Mouse (Mus musculus) embryonic facial prominence, embryonic 13.5 days (tissue): ENCODE results near the gene Slc38a10. TPM values are rescaled to one million over a fixed set of nuclear protein-coding genes. Genes with fewer than 3 reads are reported as not detected.

Source experiments
- ATAC-seq: fragments of 200-750 bp; cut with Nextera tagmentation; 2 replicates; pipeline ENCODE4 v1.8.0; 2017; ENCODE audit warnings: low read depth; ENCODE audit not compliant: insufficient number of reproducible peaks, insufficient read depth, low FRiP score, low TSS enrichment
- H3K27ac ChIP-seq: fragments of 300-500 bp; sonication (generic); 2 replicates; pipeline ENCODE4 v1.5.1; 2015; ENCODE audit warnings: moderate library complexity, mild to moderate bottlenecking, inconsistent platforms
- H3K27me3 ChIP-seq: fragments of 300-500 bp; sonication (generic); 2 replicates; pipeline ENCODE4 v1.6.1; 2015; ENCODE audit warnings: mild to moderate bottlenecking, inconsistent platforms
- H3K36me3 ChIP-seq: fragments of 300-500 bp; sonication (generic); 2 replicates; pipeline ENCODE4 v1.6.1; 2015; ENCODE audit warnings: mild to moderate bottlenecking, inconsistent platforms
- H3K4me1 ChIP-seq: fragments of 300-500 bp; sonication (generic); 2 replicates; pipeline ENCODE4 v1.6.1; 2015; ENCODE audit warnings: inconsistent platforms
- H3K4me2 ChIP-seq: fragments of 300-500 bp; sonication (generic); 2 replicates; pipeline ENCODE4 v1.6.1; 2015; ENCODE audit warnings: moderate library complexity, mild to moderate bottlenecking, inconsistent platforms
- H3K4me3 ChIP-seq: fragments of 300-500 bp; sonication (generic); 2 replicates; pipeline ENCODE4 v1.5.1; 2015; ENCODE audit warnings: mild to moderate bottlenecking, inconsistent platforms
- H3K9ac ChIP-seq: fragments of 300-500 bp; sonication (generic); 2 replicates; pipeline ENCODE4 v1.6.1; 2015; ENCODE audit warnings: mild to moderate bottlenecking, inconsistent platforms
- H3K9me3 ChIP-seq: fragments of 300-500 bp; sonication (generic); 2 replicates; pipeline ENCODE4 v1.6.1; 2016; ENCODE audit warnings: inconsistent platforms
- WGBS: fragments of 180-500 bp; shearing (Covaris S2); methylation state at CpG from one replicate; pipeline ENCODE4 v1.1.7; 2015; ENCODE audit warnings: mixed read lengths; 5-methylcytosine and 5-hydroxymethylcytosine counted together
- microRNA-seq: library from miRNA; unstranded; fragments of <30 nt; microRNA quantifications from one replicate; pipeline ENCODE4, GENCODE M21; 2016
- polyA plus RNA-seq: library from polyadenylated mRNA; unstranded; fragments of >200 nt; fragmentation: Nextera tagmentation; extraction: Ambion mirVana; gene quantifications from 2 replicates; pipeline ENCODE4 v1.2.1, GENCODE M21; 2015

Gene Slc38a10
- polyA plus RNA-seq, 1 experiment from 2014 or later: 92.9 TPM

DNA sequence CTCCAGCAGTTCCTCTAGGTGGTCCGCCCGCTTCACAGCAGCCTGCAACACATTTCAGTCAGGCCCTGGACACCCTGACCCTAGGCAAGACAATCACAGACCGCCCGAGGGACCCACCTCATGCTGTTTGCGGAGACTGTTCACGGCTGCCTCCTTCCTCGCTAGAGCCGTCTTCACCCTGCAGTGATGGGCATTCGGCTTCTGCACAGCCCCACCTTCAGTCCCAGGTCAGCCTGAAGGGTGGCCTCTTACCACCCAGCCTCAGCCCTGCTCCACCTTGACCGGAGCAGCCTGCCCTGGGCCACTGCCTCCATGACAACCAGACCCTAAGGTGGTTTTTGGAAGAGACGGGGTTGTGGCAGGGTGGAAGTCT lies 86.5 kb downstream of the Slc38a10 start:
- Histone ChIP-seq H3K27me3 (no peaks in the 10 kb centered on the region), H3K27ac (no peak overlapping the region), H3K9me3 (no peaks in the 10 kb centered on the region), H3K4me3 (no peak overlapping the region), H3K9ac (no peak overlapping the region), H3K4me2 (no peak overlapping the region), H3K36me3 (peaks cover 68% of the 10 kb centered on the region), H3K4me1 (peaks cover 13% of the 10 kb centered on the region)
- ATAC-seq: no peak
- WGBS: 93% methylated on average over 11 of the region's 11 CpGs

DNA sequence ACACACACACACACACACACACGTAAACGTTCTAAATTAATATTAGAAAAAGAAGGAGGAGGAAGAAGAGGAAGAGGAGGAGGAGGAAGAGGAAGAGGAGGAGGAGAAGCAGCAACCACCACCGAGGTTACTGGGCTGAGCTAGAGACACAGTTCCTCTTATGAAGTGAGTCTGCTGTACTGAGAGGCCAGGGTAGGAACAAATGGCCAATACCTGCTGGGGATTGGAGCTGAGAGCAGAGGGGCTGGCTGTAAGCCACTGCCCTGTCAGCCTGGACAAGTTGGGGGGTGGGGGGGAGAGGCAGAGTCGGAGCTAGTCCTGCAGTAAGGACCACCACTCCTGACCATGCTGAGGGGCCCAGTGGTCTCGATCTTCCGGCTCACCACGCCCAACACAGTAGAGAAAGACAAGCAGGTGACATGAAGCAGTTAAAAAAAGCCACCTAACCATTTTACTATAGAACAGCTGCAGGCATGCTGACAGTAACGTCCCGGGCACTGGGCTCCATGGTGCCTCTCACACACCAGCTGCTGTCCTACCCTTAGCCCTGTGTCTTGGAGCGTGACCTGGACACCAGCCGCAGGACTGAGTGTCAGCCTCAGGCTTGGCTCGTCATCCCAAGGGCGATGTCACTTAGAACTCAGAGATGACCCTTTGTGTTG lies 87.0 kb downstream of the Slc38a10 start:
- ATAC-seq: no peak
- Histone ChIP-seq H3K4me1 (peaks cover 8% of the 10 kb centered on the region; the same call in 1 of the 2 replicates), H3K27me3 (no peaks in the 10 kb centered on the region)

GRCm38 (mm10) chr11:120063326-120063725 lies 87.8 kb downstream of the Slc38a10 start:
- ATAC-seq: no peak
- H3K27me3 ChIP-seq: no peaks in the 10 kb centered on the region
- H3K9ac ChIP-seq: no peak overlapping the region
- H3K27ac ChIP-seq: no peak overlapping the region
- H3K36me3 ChIP-seq: peaks cover 57% of the 10 kb centered on the region
- H3K9me3 ChIP-seq: peaks cover under 1% of the 10 kb centered on the region; the same call in 1 of the 2 replicates
- peaks cover 8% of the 10 kb centered on the region; the same call in 1 of the 2 replicates for H3K4me1 ChIP-seq
- 87% methylated on average over 5 of the region's 5 CpGs for WGBS
- no peak overlapping the region for H3K4me3 ChIP-seq
- no peak overlapping the region for H3K4me2 ChIP-seq

More for the DNA sequence above, 87.0 kb downstream of the Slc38a10 start:
- WGBS: 85% methylated on average over 12 of the region's 13 CpGs
- peaks cover 65% of the 10 kb centered on the region for H3K36me3 ChIP-seq
- no peaks in the 10 kb centered on the region for H3K9me3 ChIP-seq
- H3K9ac ChIP-seq: no peak overlapping the region
- H3K4me2 ChIP-seq: no peak overlapping the region
- H3K4me3 ChIP-seq: no peak overlapping the region
- H3K27ac ChIP-seq: no peak overlapping the region

DNA sequence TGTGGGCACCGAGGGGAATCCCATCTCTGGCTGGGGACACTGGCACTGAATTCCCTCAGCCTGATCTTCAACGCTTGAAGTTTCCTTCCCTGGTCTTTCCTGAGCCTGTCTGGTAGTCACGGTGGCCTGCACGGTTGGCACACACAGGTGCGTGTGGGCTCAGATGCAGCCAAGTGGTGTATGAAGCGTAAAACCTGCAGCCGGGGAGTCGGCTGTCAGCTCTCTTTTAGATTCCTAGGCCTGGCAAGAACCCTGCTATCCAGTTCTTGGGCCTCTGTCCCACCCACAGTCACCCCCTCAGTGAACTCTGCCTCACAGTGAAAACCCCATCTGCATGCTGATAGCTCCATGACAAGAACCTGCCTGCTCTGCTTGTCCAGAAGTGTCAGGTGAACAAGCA lies 90.5 kb downstream of the Slc38a10 start:
- Histone ChIP-seq H3K27me3 (no peaks in the 10 kb centered on the region), H3K9ac (no peak overlapping the region), H3K9me3 (peaks cover 3% of the 10 kb centered on the region; the same call in 1 of the 2 replicates), H3K4me1 (peaks cover 6% of the 10 kb centered on the region; the same call in 1 of the 2 replicates), H3K36me3 (peaks cover 30% of the 10 kb centered on the region), H3K27ac (no peak overlapping the region), H3K4me2 (no peak overlapping the region), H3K4me3 (no peak overlapping the region)
- WGBS: 83% methylated on average over 8 of the region's 8 CpGs
- no peak for ATAC-seq

DNA sequence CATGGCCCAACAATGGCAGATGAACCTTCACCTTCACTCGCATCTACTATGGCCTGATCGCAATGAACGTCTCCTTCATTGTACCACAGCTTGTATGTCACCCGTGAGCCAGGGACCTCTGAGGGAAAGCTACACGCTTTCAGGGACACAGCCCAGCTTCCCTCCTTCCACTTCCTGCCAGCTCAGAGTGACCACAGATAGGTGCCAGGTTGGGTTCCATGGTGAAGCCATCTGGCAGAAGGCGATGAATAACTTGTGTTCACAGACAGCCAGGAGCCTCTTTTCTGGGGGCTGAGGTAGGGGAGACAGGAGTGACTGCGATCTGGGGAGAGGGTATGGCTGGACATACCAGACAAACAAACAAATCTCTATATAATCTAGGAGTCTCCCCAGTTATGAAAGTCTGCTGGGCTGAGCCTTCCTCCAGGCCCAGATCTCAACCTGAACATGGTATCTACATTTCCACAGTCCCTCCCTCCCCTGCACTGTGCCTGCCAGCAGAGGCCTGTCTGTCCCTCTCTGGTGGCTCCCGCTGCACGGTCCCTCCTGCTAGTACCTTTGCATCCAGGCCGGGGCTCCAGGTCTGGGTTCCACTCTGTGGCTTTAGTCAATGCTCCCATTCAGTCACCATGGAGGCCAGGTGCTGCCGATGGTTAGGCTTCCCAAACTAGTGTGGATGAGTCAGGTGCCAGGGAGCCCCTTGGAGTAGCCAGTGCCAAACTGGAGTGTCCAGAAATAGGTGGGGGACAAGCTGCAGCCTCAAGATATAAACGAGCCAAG lies 95.0 kb downstream of the Slc38a10 start:
- no peaks in the 10 kb centered on the region; the same call in 1 of the 2 replicates for H3K27me3 ChIP-seq
- H3K4me1 ChIP-seq: peaks cover 16% of the 10 kb centered on the region
- no peak overlapping the region for H3K27ac ChIP-seq
- H3K9me3 ChIP-seq: peaks cover 3% of the 10 kb centered on the region; the same call in 1 of the 2 replicates
- H3K4me3 ChIP-seq: no peak overlapping the region
- ATAC-seq: no peak
- no peaks in the 10 kb centered on the region for H3K36me3 ChIP-seq
- 86% methylated on average over 12 of the region's 12 CpGs for WGBS
- no peak overlapping the region for H3K9ac ChIP-seq
- no peak overlapping the region for H3K4me2 ChIP-seq

Small RNAs within 50 kb of the gene (microRNA-seq; reads per million reads assigned to microRNA genes)
- not detected for gene Gm25948

Other genes with a start within 250 kb of the Slc38a10 start
- 103 and 104 TPM in 2 replicates for gene Chmp6, start 237.9 kb downstream of the Slc38a10 start, polyA plus RNA-seq
- 17.5 and 20.0 TPM in 2 replicates for gene Baiap2, start 208.6 kb downstream of the Slc38a10 start, polyA plus RNA-seq
- 3.6 and 3.7 TPM in 2 replicates for gene Aatk, start 104.2 kb downstream of the Slc38a10 start, polyA plus RNA-seq
- gene Cep131, start 64.5 kb downstream of the Slc38a10 start, polyA plus RNA-seq: 30.3 and 31.3 TPM in 2 replicates
- 19.5 and 20.5 TPM in 2 replicates for gene Tepsin, start 52.6 kb downstream of the Slc38a10 start, polyA plus RNA-seq
- 76.5 and 79.2 TPM in 2 replicates for gene Ndufaf8, start 52.4 kb downstream of the Slc38a10 start, polyA plus RNA-seq
- 13.1 and 13.9 TPM in 2 replicates for gene Bahcc1, start 81.6 kb upstream of the Slc38a10 start, polyA plus RNA-seq
- gene Actg1, start 197.2 kb upstream of the Slc38a10 start, polyA plus RNA-seq: 2,524 and 2,741 TPM in 2 replicates
- gene Fscn2, start 210.2 kb upstream of the Slc38a10 start, polyA plus RNA-seq: 0.25 and 1.1 TPM in 2 replicates
- 38.6 and 43.7 TPM in 2 replicates for gene Faap100, start 227.4 kb upstream of the Slc38a10 start, polyA plus RNA-seq